Mouse (Mus musculus) heart, postnatal 10 days (tissue): ENCODE measurements around the gene 4930404N11Rik. TPM values are rescaled to one million over a fixed set of nuclear protein-coding genes. Genes with fewer than 3 reads are reported as not detected.

Experiments
- DNase-seq, 2 experiments: peaks; one replicate each; pipeline ENCODE4 v3.0.0; 2021
- intact Hi-C: fragments of 180-260 bp; cut with DNase I; formaldehyde crosslinking; loops from one replicate; pipeline ENCODE4 v1.15.1; 2025
- total RNA-seq, 2 experiments: library from RNA; stranded (reverse); gene quantifications; 2 replicates each; pipeline ENCODE4 v1.2.3; 2021

4930404N11Rik gene
- total RNA-seq, 2 experiments from 2014 or later = 0.42 to 1.1 TPM

GRCm38 (mm10) chr10:81384605-81384982 is 19.0 kb upstream of the 4930404N11Rik start:
- intact Hi-C loops = no loop called here
- DNase-seq = no peak

DNA sequence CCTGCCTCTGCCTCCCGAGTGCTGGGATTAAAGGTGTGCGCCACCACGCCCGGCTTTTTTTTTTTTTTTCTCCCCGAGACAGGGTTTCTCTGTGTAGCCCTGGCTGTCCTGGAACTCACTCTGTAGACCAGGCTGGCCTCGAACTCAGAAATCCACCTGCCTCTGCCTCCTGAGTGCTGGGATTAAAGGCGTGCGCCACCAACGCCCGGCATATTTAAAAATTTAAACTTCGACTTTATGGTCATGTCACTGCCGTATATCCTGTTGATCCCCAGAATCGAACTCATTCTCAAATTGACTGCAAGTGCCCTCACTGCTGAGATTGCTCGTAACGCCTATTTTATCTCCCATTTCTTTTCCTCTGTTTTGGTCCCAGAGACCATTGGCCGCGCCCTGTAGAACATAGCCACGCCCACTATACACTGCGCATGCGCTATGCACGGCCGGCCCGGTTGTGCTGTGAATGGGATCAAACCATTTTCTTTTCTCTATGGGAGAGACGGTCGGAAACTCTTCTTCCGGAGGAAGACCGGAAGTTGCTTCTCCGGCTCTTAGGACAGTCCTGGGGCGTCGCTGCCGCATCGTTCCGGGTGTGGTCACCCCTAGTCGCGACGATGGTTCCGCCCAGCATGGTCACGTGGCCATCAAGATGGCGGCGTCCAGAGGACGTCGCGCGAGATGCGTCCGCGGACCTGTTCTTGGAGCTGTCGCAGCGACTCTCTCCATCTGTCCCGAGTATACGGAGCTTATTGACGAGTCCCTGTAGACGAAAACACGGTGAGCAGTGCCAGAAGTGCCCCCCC is 18.4 kb upstream of the 4930404N11Rik start, which contains the start of the genes Dohh and Gm48551:
Gene Dohh, plus strand, starts transcription at position 627 of the 803 bp plus-strand sequence.
Gene Gm48551, plus strand, starts transcription at position 665 of the 803 bp plus-strand sequence.
- intact Hi-C loops = no loop called here
- DNase-seq = peak; percentile 99 to 100

GRCm38 (mm10) chr10:81382039-81382438 is 16.4 kb upstream of the 4930404N11Rik start:
- intact Hi-C loops = no loop called here
- DNase-seq = peak in 1 of 2 experiments; percentile 23

DNA sequence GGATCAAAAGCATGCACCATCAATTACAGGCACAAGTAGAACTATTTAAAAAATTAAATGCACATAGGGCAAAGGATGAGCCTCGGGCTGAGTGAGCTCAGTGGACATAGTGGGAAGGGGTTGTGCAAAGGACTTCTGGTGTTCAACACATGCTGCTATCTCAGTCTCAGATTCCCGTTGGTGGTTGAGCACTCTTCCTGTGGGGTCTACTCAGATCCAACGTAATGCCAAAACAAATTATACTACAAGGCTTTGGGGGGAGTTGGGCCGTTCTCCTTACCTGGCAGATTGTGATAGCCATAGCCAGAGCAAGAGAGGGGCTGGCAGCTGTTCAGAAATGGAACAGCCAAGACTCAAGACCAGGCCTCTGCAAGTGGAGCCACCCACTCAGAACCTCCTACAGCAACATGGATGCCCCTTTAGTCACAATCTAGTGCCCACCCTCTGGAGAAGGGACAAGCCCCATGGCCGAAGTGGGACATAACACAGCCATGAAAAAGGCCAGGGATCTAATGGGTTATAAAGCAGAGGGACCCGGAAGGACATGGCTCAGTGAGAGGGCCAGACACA is 14.3 kb upstream of the 4930404N11Rik start:
- no peak for DNase-seq
- intact Hi-C loops = no loop called here

DNA sequence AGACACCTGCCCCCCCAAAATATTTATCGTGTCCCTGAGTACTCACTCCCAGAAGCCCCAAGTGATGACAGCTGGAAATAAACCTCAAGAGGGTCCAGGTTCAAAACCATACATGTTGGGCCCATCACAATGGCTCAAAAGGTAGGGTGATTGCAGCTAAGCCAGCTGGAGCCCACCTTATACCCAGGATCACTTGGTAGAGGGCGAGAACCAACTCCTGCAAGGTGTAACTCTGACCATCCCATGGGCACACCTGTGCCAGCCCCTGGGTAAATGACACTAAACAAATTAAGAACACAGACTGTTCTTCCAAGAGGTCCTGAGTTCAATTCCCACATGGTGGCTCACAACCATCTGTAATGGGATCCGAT is 13.6 kb upstream of the 4930404N11Rik start:
- DNase-seq = no peak
- intact Hi-C loops = no loop called here

GRCm38 (mm10) chr10:81378553-81379182 is 13.1 kb upstream of the 4930404N11Rik start:
- DNase-seq = peak; percentile 100
- intact Hi-C loops = no loop called here

DNA sequence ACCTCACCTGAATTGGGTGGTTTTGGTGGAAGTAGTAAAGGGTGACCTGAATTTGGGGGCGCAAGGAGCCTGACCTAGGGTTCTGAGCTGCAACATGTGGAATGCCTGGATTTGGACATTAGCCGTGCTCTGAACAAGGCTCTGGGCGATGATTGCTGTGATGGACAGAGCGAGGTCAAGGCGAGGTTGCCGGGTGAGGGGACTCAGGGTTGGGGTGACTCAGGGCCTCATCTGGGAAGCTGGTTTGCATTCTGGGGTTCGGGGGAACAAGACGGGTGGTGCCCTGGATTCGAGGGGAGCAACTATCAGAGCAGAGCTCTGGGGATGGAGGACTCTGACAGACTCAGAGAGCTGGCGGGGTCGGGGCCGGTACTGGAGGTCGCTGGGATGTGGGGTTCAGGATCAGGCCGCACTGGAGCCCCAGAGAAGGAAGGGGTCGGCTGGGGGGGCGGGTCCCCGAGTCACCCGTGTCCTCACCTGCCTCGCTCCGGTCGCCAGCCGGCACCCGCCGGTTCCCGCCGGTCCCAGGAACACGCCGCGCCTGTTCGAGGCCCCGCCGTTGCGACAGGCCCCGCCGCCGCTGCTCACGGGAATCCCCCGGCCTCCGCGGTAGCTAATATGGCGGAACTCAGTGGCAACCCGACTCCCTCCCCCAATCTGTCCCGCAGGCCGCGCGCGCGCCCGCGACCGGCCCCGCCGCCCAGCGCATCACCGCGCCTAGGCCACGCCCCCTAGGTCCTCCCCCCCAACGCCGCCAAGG is 12.4 kb upstream of the 4930404N11Rik start, which contains the start of gene Fzr1:
Gene Fzr1, minus strand, starts transcription at position 724 of the 760 bp plus-strand sequence.
- intact Hi-C loops = loop anchor here (2.0 kb wide), 1 partner anchor 19 kb away; no protein-coding TSS in a partner anchor
- peak in 1 of 2 experiments; percentile 34 for DNase-seq

- intact Hi-C loops = loop anchor here (2.0 kb wide), 1 partner anchor 19 kb away; no protein-coding TSS in a partner anchor
- DNase-seq = no peak
Observed at GRCm38 (mm10) chr10:81377362-81377664, 11.7 kb upstream of the 4930404N11Rik start.

DNA sequence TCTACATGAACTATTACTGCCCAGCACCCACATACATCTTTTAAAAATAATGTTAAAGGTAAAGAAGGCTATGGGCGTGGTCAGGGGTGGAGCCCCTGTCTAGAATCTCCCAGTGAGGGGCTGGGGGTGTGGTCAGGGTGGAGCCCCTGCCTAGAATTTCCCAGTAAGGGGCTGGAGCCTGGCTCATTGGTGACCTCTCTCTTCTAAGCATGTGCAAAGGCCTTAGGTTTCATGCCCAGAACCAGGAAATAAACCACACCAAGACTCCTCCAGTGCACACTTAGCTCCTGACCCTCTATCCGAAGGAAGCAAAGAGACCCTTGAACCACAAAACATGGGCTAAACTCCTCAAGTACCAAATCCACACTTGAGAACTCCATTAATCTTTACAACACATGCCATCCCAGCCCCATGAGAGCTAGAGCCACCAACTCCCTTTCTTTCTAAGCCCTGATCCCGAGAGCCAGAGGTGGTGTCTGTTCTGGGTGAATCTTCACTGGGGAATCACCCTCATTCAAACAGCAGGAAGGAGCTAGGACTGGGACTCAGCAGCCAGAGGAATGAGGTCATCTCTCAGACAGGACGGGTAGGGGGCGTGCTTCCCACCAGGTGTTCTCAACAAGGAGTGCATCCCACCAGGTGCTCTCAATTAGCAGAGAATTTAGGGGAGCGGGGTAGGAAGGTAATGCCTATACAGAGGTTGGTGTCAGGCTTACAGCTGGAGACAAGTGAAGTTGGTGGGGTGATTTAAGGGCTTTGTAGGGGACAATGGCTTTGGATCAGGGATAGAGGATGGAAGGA is 11.1 kb upstream of the 4930404N11Rik start:
- intact Hi-C loops = loop anchor here (2.0 kb wide), 1 partner anchor 18 kb away; no protein-coding TSS in a partner anchor
- no peak for DNase-seq

DNA sequence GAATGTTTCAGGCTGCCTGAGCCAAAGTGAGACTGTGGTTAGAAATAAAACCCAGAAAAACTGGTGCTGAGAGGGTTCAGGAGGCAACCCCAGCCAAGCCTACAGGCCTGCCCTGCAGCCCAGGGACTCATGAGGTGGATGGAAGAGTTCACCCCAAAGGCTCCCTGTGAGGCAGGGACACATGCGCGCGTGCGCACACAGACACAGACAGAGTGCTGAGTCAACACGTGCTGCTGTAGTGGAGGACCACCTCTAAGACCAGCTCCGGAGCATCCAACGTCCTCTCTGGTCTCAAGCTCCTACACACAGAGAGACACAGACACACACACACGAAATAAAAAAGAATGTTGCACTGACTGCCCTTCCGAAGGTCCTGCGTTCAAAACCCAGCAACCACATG is 9.7 kb upstream of the 4930404N11Rik start:
- DNase-seq = no peak
- intact Hi-C loops = no loop called here

- intact Hi-C loops = no loop called here
- no peak for DNase-seq
Observed at GRCm38 (mm10) chr10:81367207-81367495, 1.5 kb upstream of the 4930404N11Rik start.

GRCm38 (mm10) chr10:81366477-81367206 is 1.0 kb upstream of the 4930404N11Rik start:
- no peak for DNase-seq
- intact Hi-C loops = no loop called here

- intact Hi-C loops = no loop called here
- no peak for DNase-seq
Observed at GRCm38 (mm10) chr10:81365073-81365472, 543 bp downstream of the 4930404N11Rik start.

- peak; percentile 56 to 63 for DNase-seq
- intact Hi-C loops = no loop called here
Observed at GRCm38 (mm10) chr10:81364666-81365065, 950 bp downstream of the 4930404N11Rik start.

DNA sequence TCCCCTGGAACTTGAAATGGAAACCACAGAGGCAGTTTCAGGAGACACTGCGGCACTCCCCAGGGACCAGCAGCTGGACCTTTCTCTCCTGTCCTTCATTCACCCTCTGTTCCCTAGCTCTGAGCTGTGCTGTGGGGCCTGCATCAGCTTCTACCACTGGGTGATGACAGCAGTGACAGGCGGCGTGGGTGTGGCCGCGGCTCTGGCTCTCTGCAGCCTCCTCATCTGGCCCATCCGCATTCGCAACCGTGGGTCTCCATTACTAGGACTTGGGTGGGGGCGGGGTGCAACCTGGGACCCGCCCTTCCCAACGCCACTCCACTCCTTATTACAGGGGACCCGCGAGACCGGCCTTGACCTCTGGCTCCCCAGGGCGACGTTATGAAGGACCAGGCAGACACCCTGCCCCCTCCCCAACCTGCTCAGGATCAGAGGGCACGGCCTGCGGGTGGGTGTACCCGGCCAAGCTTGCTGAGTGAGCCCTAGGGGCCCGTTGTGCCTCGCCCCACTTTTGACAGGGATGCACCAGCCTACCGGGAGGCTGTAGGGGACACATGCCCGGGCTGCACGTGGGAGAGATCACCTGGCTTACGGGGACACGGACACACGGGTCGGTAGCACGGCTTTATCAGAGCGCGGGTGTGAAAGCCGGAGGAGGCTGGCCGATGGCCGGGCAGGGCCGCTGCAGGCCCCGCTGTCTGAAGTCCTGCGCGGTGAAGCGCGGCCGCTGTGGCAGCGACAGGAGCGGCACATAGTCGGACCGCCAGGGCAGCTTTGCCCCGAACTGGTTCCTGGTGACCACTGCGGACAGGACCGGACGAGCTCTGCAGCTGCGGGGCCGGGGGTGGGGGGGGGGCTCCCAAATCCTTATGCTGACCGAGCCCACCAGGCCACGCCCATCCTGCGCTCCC is 1.9 kb downstream of the 4930404N11Rik start:
- intact Hi-C loops = no loop called here
- DNase-seq = peak; percentile 75 to 76

GRCm38 (mm10) chr10:81362336-81362949 is 3.2 kb downstream of the 4930404N11Rik start:
- DNase-seq = no peak
- intact Hi-C loops = no loop called here

DNA sequence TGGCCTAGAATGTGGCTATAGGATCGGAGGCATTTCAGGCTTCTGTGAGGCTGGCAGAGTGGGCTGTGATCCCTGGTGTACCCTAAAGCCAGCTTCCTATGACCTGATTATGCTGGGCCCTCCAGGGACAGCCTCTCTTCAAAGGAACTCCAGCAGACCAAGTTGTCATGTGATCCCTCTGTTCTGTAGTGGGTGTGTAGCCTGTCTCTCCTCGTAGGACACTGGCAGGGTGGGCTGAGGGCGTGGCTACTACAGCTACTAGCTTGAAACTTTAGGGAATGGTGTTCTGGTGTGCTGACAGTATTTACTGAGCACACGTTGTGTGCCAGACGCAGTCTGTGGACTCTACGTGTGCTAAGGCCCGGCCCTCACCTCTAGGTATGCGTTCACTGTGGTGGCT is 4.9 kb downstream of the 4930404N11Rik start:
- DNase-seq = no peak
- intact Hi-C loops = no loop called here

- intact Hi-C loops = loop anchor here (2.0 kb wide), 1 partner anchor 18 kb away; no protein-coding TSS in a partner anchor
- no peak for DNase-seq
Observed at GRCm38 (mm10) chr10:81358841-81359240, 6.8 kb downstream of the 4930404N11Rik start.
